Mouse (Mus musculus) erythroblast, adult 5-6 weeks (primary cell): Measurements from ENCODE around the gene Bscl2. TPM values are rescaled to one million over a fixed set of nuclear protein-coding genes. Genes with fewer than 3 reads are reported as not detected.
A peak's percentile ranks its signal among the peaks of the same experiment; 100 is the strongest.

Experiments
- ATAC-seq: replicated peaks from 2 replicates; pipeline ENCODE4 v1.8.0; 2016; ENCODE audit warnings: moderate number of reproducible peaks, mild to moderate bottlenecking, moderate TSS enrichment, inconsistent platforms; ENCODE audit not compliant: poor library complexity, low FRiP score, severe bottlenecking
- total RNA-seq, 2 experiments: library from RNA; stranded (forward) in 1 of 2; stranded (reverse) in 1 of 2; fragments of 150-400 nt in 1 of 2; fragments of 200-764, 138-1000 nt in 1 of 2; gene quantifications; 2 replicates each; pipeline versions ENCODE4 v1.2.3 to v1.2.4; 2015 to 2017; ENCODE audit warnings: low replicate concordance in 2 of 2

The Bscl2 gene
- 28.8 and 40.3 TPM in 2 replicates for total RNA-seq (2015; ENCODE audit: low replicate concordance)
- total RNA-seq (2017; ENCODE audit: low replicate concordance), result 12.7 and 16.4 TPM in 2 replicates

- peak; percentile 77 for ATAC-seq
These were observed at the start of gene Bscl2 for GRCm38 (mm10) chr19:8837251-8837791. Bscl2 (plus strand) TSS chr19:8837467.

- no peak for ATAC-seq
These were observed 48.7 kb upstream of the Bscl2 start for GRCm38 (mm10) chr19:8788521-8788920.

GRCm38 (mm10) chr19:8789171-8789570, 48.1 kb upstream of the Bscl2 start:
- ATAC-seq, result no peak

GRCm38 (mm10) chr19:8790171-8790570, 47.1 kb upstream of the Bscl2 start:
- ATAC-seq, result no peak

- ATAC-seq, result peak; percentile 77
These were observed 38.9 kb upstream of the Bscl2 start, which contains the start of gene Polr2g for GRCm38 (mm10) chr19:8798264-8798946. Polr2g (minus strand) TSS chr19:8798577.

GRCm38 (mm10) chr19:8798947-8799315, 38.3 kb upstream of the Bscl2 start:
- ATAC-seq, result no peak

- peak; percentile 91 for ATAC-seq
These were observed 35.0 kb upstream of the Bscl2 start, which contains the start of gene Zbtb3 for GRCm38 (mm10) chr19:8802130-8802821. Zbtb3 (plus strand) TSS chr19:8802555.

GRCm38 (mm10) chr19:8803204-8803780, 34.0 kb upstream of the Bscl2 start:
- no peak for ATAC-seq

GRCm38 (mm10) chr19:8803879-8804660, 33.2 kb upstream of the Bscl2 start:
- no peak for ATAC-seq

- no peak for ATAC-seq
These were observed 30.5 kb upstream of the Bscl2 start for GRCm38 (mm10) chr19:8806810-8807209.

- ATAC-seq, result no peak
These were observed 21.5 kb upstream of the Bscl2 start for GRCm38 (mm10) chr19:8815812-8816211.

- no peak for ATAC-seq
These were observed 20.3 kb upstream of the Bscl2 start for GRCm38 (mm10) chr19:8817001-8817400.

GRCm38 (mm10) chr19:8818301-8818798, 18.9 kb upstream of the Bscl2 start:
- ATAC-seq, result no peak

- peak; percentile 77 for ATAC-seq
These were observed 18.3 kb upstream of the Bscl2 start, which contains the start of gene Ttc9c for GRCm38 (mm10) chr19:8818801-8819595. Ttc9c (minus strand) TSS chr19:8819333.

- peak; percentile 83 for ATAC-seq
These were observed 17.5 kb upstream of the Bscl2 start, which contains the start of gene Hnrnpul2 for GRCm38 (mm10) chr19:8819596-8820423. Hnrnpul2 (plus strand) TSS chr19:8820010.

- ATAC-seq, result peak; percentile 49
These were observed 16.8 kb upstream of the Bscl2 start for GRCm38 (mm10) chr19:8820424-8820956.

GRCm38 (mm10) chr19:8821146-8821545, 16.1 kb upstream of the Bscl2 start:
- ATAC-seq, result no peak
